Mouse (Mus musculus) macrophage (primary cell): ENCODE data around the gene Igsf21. TPM values are rescaled to one million over a fixed set of nuclear protein-coding genes. Genes with fewer than 3 reads are reported as not detected.

Experiments
- H3K27ac ChIP-seq: fragments of 350-480 bp; formaldehyde crosslinking; 2 replicates; pipeline ENCODE4 v1.9.0; 2021
- H3K36me3 ChIP-seq: fragments of 350-480 bp; formaldehyde crosslinking; 2 replicates; pipeline ENCODE4 v1.9.0; 2021; ENCODE audit errors: inconsistent target
- H3K4me3 ChIP-seq: fragments of 350-480 bp; formaldehyde crosslinking; 2 replicates; pipeline ENCODE4 v1.9.0; 2021; ENCODE audit errors: inconsistent target
- H3K79me2 ChIP-seq: fragments of 350-480 bp; formaldehyde crosslinking; 2 replicates; pipeline ENCODE4 v1.9.0; 2021; ENCODE audit errors: inconsistent target
- WGBS: methylation state at CpG from one replicate; pipeline ENCODE4 v1.1.7; 2026; ENCODE audit warnings: inconsistent platforms; ENCODE audit not compliant: missing documents; 5-methylcytosine and 5-hydroxymethylcytosine counted together
- polyA plus RNA-seq: library from polyadenylated mRNA; stranded (reverse); fragments of 250-400 nt; gene quantifications from 3 replicates; pipeline ENCODE4 v1.2.4, GENCODE M21; 2018; ENCODE audit warnings: inconsistent platforms

Gene Igsf21
- polyA plus RNA-seq, 1 experiment from 2014 or later = not detected

- H3K27ac ChIP-seq = no peak overlapping the region
- no peaks in the 10 kb centered on the region for H3K36me3 ChIP-seq
- H3K4me3 ChIP-seq = no peak overlapping the region
- H3K79me2 ChIP-seq = no peaks in the 10 kb centered on the region
- WGBS = 91% methylated on average over 18 of the region's 18 CpGs
Observed at GRCm38 (mm10) chr4:140192276-140193002, 54.1 kb downstream of the Igsf21 start.

GRCm38 (mm10) chr4:140189601-140190000 is 57.0 kb downstream of the Igsf21 start:
- WGBS = 90% methylated on average over 9 of the region's 9 CpGs
- no peak overlapping the region for H3K4me3 ChIP-seq
- no peak overlapping the region for H3K27ac ChIP-seq
- H3K79me2 ChIP-seq = no peaks in the 10 kb centered on the region
- H3K36me3 ChIP-seq = no peaks in the 10 kb centered on the region

- Histone ChIP-seq H3K79me2 (no peaks in the 10 kb centered on the region), H3K36me3 (no peaks in the 10 kb centered on the region), H3K4me3 (no peak overlapping the region), H3K27ac (no peak overlapping the region)
- WGBS = 64% methylated on average over 7 of the region's 7 CpGs
Observed at GRCm38 (mm10) chr4:140188626-140189025, 58.0 kb downstream of the Igsf21 start.

GRCm38 (mm10) chr4:140187404-140188145 is 59.0 kb downstream of the Igsf21 start:
- no peaks in the 10 kb centered on the region for H3K79me2 ChIP-seq
- 88% methylated on average over 8 of the region's 8 CpGs for WGBS
- H3K36me3 ChIP-seq = no peaks in the 10 kb centered on the region
- H3K4me3 ChIP-seq = no peak overlapping the region
- no peak overlapping the region for H3K27ac ChIP-seq

GRCm38 (mm10) chr4:140179576-140179975 is 67.0 kb downstream of the Igsf21 start:
- Histone ChIP-seq H3K27ac (no peak overlapping the region), H3K4me3 (no peak overlapping the region), H3K36me3 (no peaks in the 10 kb centered on the region), H3K79me2 (no peaks in the 10 kb centered on the region)
- WGBS = 71% methylated on average over 6 of the region's 6 CpGs

- 89% methylated on average over 6 of the region's 6 CpGs for WGBS
- no peak overlapping the region for H3K27ac ChIP-seq
- H3K79me2 ChIP-seq = no peaks in the 10 kb centered on the region
- no peak overlapping the region for H3K4me3 ChIP-seq
- no peaks in the 10 kb centered on the region for H3K36me3 ChIP-seq
Observed at GRCm38 (mm10) chr4:140177055-140177454, 69.5 kb downstream of the Igsf21 start.

- no peak overlapping the region for H3K27ac ChIP-seq
- no peak overlapping the region for H3K4me3 ChIP-seq
- no peaks in the 10 kb centered on the region for H3K36me3 ChIP-seq
- WGBS = 39% methylated on average over 13 of the region's 13 CpGs
- H3K79me2 ChIP-seq = no peaks in the 10 kb centered on the region
Observed at GRCm38 (mm10) chr4:140173746-140174399, 72.7 kb downstream of the Igsf21 start.

GRCm38 (mm10) chr4:140173084-140173483 is 73.5 kb downstream of the Igsf21 start:
- Histone ChIP-seq H3K4me3 (no peak overlapping the region), H3K36me3 (no peaks in the 10 kb centered on the region), H3K27ac (no peak overlapping the region), H3K79me2 (no peaks in the 10 kb centered on the region)
- whole genome bisulfite sequencing = 97% methylated on average over 12 of the region's 12 CpGs

- 67% methylated on average over 1 of the region's 1 CpGs for WGBS
- no peak overlapping the region for H3K4me3 ChIP-seq
- no peak overlapping the region for H3K27ac ChIP-seq
- H3K36me3 ChIP-seq = no peaks in the 10 kb centered on the region
- no peaks in the 10 kb centered on the region for H3K79me2 ChIP-seq
Observed at GRCm38 (mm10) chr4:140171917-140172316, 74.7 kb downstream of the Igsf21 start.

GRCm38 (mm10) chr4:140171189-140171588 is 75.4 kb downstream of the Igsf21 start:
- Histone ChIP-seq H3K27ac (no peak overlapping the region), H3K36me3 (no peaks in the 10 kb centered on the region), H3K79me2 (no peaks in the 10 kb centered on the region), H3K4me3 (no peak overlapping the region)

- H3K36me3 ChIP-seq = no peaks in the 10 kb centered on the region
- no peak overlapping the region for H3K4me3 ChIP-seq
- WGBS = 75% methylated on average over 7 of the region's 7 CpGs
- H3K27ac ChIP-seq = no peak overlapping the region
- H3K79me2 ChIP-seq = no peaks in the 10 kb centered on the region
Observed at GRCm38 (mm10) chr4:140165851-140166250, 80.7 kb downstream of the Igsf21 start.

GRCm38 (mm10) chr4:140164662-140165061 is 81.9 kb downstream of the Igsf21 start:
- no peaks in the 10 kb centered on the region for H3K36me3 ChIP-seq
- H3K4me3 ChIP-seq = no peak overlapping the region
- 89% methylated on average over 9 of the region's 9 CpGs for WGBS
- H3K27ac ChIP-seq = no peak overlapping the region
- no peaks in the 10 kb centered on the region for H3K79me2 ChIP-seq

- 15% methylated on average over 3 of the region's 3 CpGs for WGBS
- no peak overlapping the region for H3K4me3 ChIP-seq
Observed at GRCm38 (mm10) chr4:140159617-140160016, 87.0 kb downstream of the Igsf21 start.

GRCm38 (mm10) chr4:140154899-140155463 is 91.6 kb downstream of the Igsf21 start:
- Histone ChIP-seq H3K27ac (no peak overlapping the region), H3K36me3 (no peaks in the 10 kb centered on the region), H3K79me2 (no peaks in the 10 kb centered on the region), H3K4me3 (no peak overlapping the region)
- 46% methylated on average over 5 of the region's 5 CpGs for WGBS

More at GRCm38 (mm10) chr4:140159617-140160016, 87.0 kb downstream of the Igsf21 start:
- H3K79me2 ChIP-seq = no peaks in the 10 kb centered on the region
- no peak overlapping the region for H3K27ac ChIP-seq
- H3K36me3 ChIP-seq = no peaks in the 10 kb centered on the region

GRCm38 (mm10) chr4:140154484-140154883 is 92.1 kb downstream of the Igsf21 start:
- no peak overlapping the region for H3K27ac ChIP-seq
- no peaks in the 10 kb centered on the region for H3K79me2 ChIP-seq
- no peak overlapping the region for H3K4me3 ChIP-seq
- 72% methylated on average over 5 of the region's 5 CpGs for WGBS
- H3K36me3 ChIP-seq = no peaks in the 10 kb centered on the region
